Mouse (Mus musculus) erythroblast, embryonic 14.5 days (primary cell): ENCODE data around the gene Eri3.

Experiments
- GATA1 ChIP-seq: IDR thresholded peaks from 2 replicates; pipeline ENCODE4 v1.6.1; 2012; ENCODE audit warnings: low read length, inconsistent platforms, mixed read lengths
- TAL1 ChIP-seq: IDR thresholded peaks from 3 replicates; pipeline ENCODE4 v1.6.1; 2012; ENCODE audit warnings: low read length, inconsistent platforms, mixed read lengths

GRCm38 (mm10) chr4:117681931-117682461 lies 131.8 kb downstream of the Eri3 start, which contains the start of gene Dmap1:
- TF ChIP-seq GATA1 = no peak
- no peak for TF ChIP-seq TAL1
